Mouse (Mus musculus): ENCODE measurements around the gene Igsf8. TPM values are rescaled to one million over a fixed set of nuclear protein-coding genes. Genes with fewer than 3 reads are reported as not detected.

The Igsf8 gene
- polyA plus RNA-seq, 1 experiment from 2014 or later, result 104 TPM

- Histone ChIP-seq H3K36me3 (ENCODE audit: control insufficient read depth, insufficient read depth, low read length) (peaks cover 4% of the 10 kb centered on the region; the same call in 1 of the 2 replicates), H3K27ac (ENCODE audit: low read depth, low read length) (no peak overlapping the region), H3K9ac (ENCODE audit: low read length) (no peak overlapping the region; the same call in none of the 2 replicates)
Measured at GRCm38 (mm10) chr1:172317946-172318345, 56.5 kb downstream of the Igsf8 start.

GRCm38 (mm10) chr1:172318424-172319035 lies 57.1 kb downstream of the Igsf8 start:
- peaks cover 12% of the 10 kb centered on the region; the same call in 1 of the 2 replicates for H3K4me1 ChIP-seq (replicated peaks; ENCODE audit: control insufficient read depth, insufficient read depth, low read length)
- no peak overlapping the region for H3K4me3 ChIP-seq (ENCODE audit: low read depth, low read length)
- 0 out of 2 replicates have a peak overlapping the region, but pooled peaks have one; percentile 33 for H3K27ac ChIP-seq (ENCODE audit: low read depth, low read length)
- H3K36me3 ChIP-seq (ENCODE audit: control insufficient read depth, insufficient read depth, low read length), result peaks cover 4% of the 10 kb centered on the region; the same call in 1 of the 2 replicates
- no peaks in the 10 kb centered on the region for H3K27me3 ChIP-seq (ENCODE audit: control insufficient read depth, insufficient read depth, low read length)
- 80% methylated on average over 19 of the region's 19 CpGs for WGBS
- ATAC-seq (replicated peaks; ENCODE audit: low FRiP score) (no peak), DNase-seq (ENCODE audit: low spot score) (no peak)
- H3K4me2 ChIP-seq (ENCODE audit: low read depth, low read length, severe bottlenecking), result no peak overlapping the region
- peak overlapping the region; percentile 27; the same call in 1 of the 2 replicates for H3K9ac ChIP-seq (ENCODE audit: low read length)
- no peaks in the 10 kb centered on the region for H3K9me3 ChIP-seq (ENCODE audit: control insufficient read depth, low read length)

More at GRCm38 (mm10) chr1:172317946-172318345, 56.5 kb downstream of the Igsf8 start:
- Histone ChIP-seq H3K27me3 (ENCODE audit: control insufficient read depth, insufficient read depth, low read length) (no peaks in the 10 kb centered on the region), H3K9me3 (ENCODE audit: control insufficient read depth, low read length) (no peaks in the 10 kb centered on the region), H3K4me2 (ENCODE audit: low read depth, low read length, severe bottlenecking) (no peak overlapping the region), H3K4me3 (ENCODE audit: low read depth, low read length) (no peak overlapping the region), H3K4me1 (replicated peaks; ENCODE audit: control insufficient read depth, insufficient read depth, low read length) (peaks cover 16% of the 10 kb centered on the region; the same call in 1 of the 2 replicates)
- ATAC-seq (replicated peaks; ENCODE audit: low FRiP score) (no peak), DNase-seq (ENCODE audit: low spot score) (peak; percentile 61)
- WGBS, result 57% methylated on average over 15 of the region's 15 CpGs

DNA sequence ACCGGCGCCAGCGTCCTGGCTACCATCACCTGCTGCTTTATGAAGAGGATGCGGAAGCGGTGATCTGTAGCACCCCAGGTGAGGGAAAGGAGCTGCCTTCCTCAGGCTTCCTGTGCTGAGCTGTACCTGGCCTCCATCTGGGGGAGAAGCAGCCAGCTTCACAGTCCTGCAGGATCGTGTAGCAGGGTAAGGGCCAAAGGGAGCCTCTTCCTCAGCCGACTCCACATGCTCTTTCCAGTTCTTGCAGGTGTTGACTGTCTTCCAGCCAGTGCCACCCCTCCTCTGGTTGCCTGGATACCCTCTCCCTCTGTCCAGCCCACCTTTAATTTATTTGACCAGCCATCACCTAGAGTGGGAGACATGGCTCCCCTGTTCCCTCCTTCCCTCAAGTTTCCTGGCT lies 57.9 kb downstream of the Igsf8 start:
- H3K9me3 ChIP-seq (ENCODE audit: control insufficient read depth, low read length), result no peaks in the 10 kb centered on the region
- DNase-seq (ENCODE audit: low spot score), result no peak
- no peak overlapping the region for H3K4me2 ChIP-seq (ENCODE audit: low read depth, low read length, severe bottlenecking)
- no peak overlapping the region for H3K4me3 ChIP-seq (ENCODE audit: low read depth, low read length)
- peak overlapping the region; percentile 33 for H3K27ac ChIP-seq (ENCODE audit: low read depth, low read length)
- no peak for ATAC-seq (replicated peaks; ENCODE audit: low FRiP score)
- H3K27me3 ChIP-seq (ENCODE audit: control insufficient read depth, insufficient read depth, low read length), result no peaks in the 10 kb centered on the region
- 82% methylated on average over 7 of the region's 7 CpGs for WGBS
- H3K36me3 ChIP-seq (ENCODE audit: control insufficient read depth, insufficient read depth, low read length), result peaks cover 4% of the 10 kb centered on the region; the same call in 1 of the 2 replicates
- no peak overlapping the region for H3K9ac ChIP-seq (ENCODE audit: low read length)
- peaks cover 12% of the 10 kb centered on the region; the same call in 1 of the 2 replicates for H3K4me1 ChIP-seq (replicated peaks; ENCODE audit: control insufficient read depth, insufficient read depth, low read length)

- peaks cover 4% of the 10 kb centered on the region; the same call in 1 of the 2 replicates for H3K36me3 ChIP-seq (ENCODE audit: control insufficient read depth, insufficient read depth, low read length)
- H3K27ac ChIP-seq (ENCODE audit: low read depth, low read length), result peak overlapping the region; percentile 33
- H3K9ac ChIP-seq (ENCODE audit: low read length), result no peak overlapping the region
- peaks cover 11% of the 10 kb centered on the region; the same call in 1 of the 2 replicates for H3K4me1 ChIP-seq (replicated peaks; ENCODE audit: control insufficient read depth, insufficient read depth, low read length)
- peak; percentile 42 for ATAC-seq (replicated peaks; ENCODE audit: low FRiP score)
- H3K27me3 ChIP-seq (ENCODE audit: control insufficient read depth, insufficient read depth, low read length), result no peaks in the 10 kb centered on the region
- no peak overlapping the region for H3K4me2 ChIP-seq (ENCODE audit: low read depth, low read length, severe bottlenecking)
- no peaks in the 10 kb centered on the region for H3K9me3 ChIP-seq (ENCODE audit: control insufficient read depth, low read length)
- WGBS, result 38% methylated on average over 5 of the region's 5 CpGs
- H3K4me3 ChIP-seq (ENCODE audit: low read depth, low read length), result no peak overlapping the region
- DNase-seq (ENCODE audit: low spot score), result no peak
Measured at GRCm38 (mm10) chr1:172319921-172320411, 58.5 kb downstream of the Igsf8 start.

DNA sequence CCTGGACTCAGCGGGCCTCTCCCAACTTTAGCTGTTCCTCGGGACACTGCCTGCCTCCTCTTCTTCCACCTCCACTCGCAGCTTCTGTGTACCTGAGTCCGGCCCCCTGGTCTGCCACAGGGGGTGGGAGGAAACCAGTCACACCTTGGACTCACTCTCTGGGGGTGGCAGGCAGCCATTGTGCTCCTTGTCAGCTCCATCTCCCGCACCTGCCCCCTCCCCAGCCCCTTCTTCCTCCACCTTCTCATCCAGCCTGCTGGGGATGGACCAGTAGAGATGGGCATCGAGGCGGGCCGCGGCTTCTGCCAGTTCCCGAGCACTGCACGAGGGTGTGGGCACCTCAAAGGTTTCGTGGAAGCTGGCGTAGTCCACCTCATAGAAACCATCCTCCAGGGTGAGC lies 61.3 kb downstream of the Igsf8 start:
- peak; percentile 55 for DNase-seq (ENCODE audit: low spot score)
- ATAC-seq (replicated peaks; ENCODE audit: low FRiP score), result no peak
- Histone ChIP-seq H3K4me2 (ENCODE audit: low read depth, low read length, severe bottlenecking) (no peak overlapping the region), H3K27me3 (ENCODE audit: control insufficient read depth, insufficient read depth, low read length) (peaks cover 16% of the 10 kb centered on the region), H3K36me3 (ENCODE audit: control insufficient read depth, insufficient read depth, low read length) (peaks cover 4% of the 10 kb centered on the region; the same call in 1 of the 2 replicates), H3K4me1 (replicated peaks; ENCODE audit: control insufficient read depth, insufficient read depth, low read length) (peaks cover 8% of the 10 kb centered on the region), H3K9me3 (ENCODE audit: control insufficient read depth, low read length) (no peaks in the 10 kb centered on the region), H3K27ac (ENCODE audit: low read depth, low read length) (no peak overlapping the region), H3K9ac (ENCODE audit: low read length) (no peak overlapping the region), H3K4me3 (ENCODE audit: low read depth, low read length) (no peak overlapping the region)
- WGBS, result 53% methylated on average over 13 of the region's 13 CpGs

DNA sequence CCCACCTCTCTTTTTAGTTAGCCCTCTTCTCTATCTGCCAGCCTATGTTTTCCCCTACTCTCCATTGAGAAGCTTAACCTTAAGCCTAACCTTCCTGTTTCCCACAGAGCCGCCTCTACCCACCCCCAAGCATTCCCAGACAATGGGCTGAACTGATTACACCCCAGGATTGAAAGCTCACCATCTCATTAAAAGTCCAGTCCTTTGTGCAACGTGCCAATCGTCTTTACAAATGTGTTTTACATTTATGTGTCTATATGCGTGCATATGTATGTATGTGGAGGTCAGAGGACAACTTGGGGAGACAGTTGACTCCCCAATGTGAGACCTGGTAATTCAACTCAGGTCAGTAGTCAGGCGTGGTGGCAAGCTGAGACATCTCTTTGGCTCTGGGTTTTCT lies 61.9 kb downstream of the Igsf8 start:
- WGBS, result 10% methylated on average over 5 of the region's 5 CpGs
- Histone ChIP-seq H3K27me3 (ENCODE audit: control insufficient read depth, insufficient read depth, low read length) (peaks cover 16% of the 10 kb centered on the region), H3K9me3 (ENCODE audit: control insufficient read depth, low read length) (no peaks in the 10 kb centered on the region), H3K4me1 (replicated peaks; ENCODE audit: control insufficient read depth, insufficient read depth, low read length) (peaks cover 8% of the 10 kb centered on the region), H3K27ac (ENCODE audit: low read depth, low read length) (no peak overlapping the region), H3K4me2 (ENCODE audit: low read depth, low read length, severe bottlenecking) (no peak overlapping the region), H3K36me3 (ENCODE audit: control insufficient read depth, insufficient read depth, low read length) (no peaks in the 10 kb centered on the region; the same call in 1 of the 2 replicates), H3K4me3 (ENCODE audit: low read depth, low read length) (no peak overlapping the region), H3K9ac (ENCODE audit: low read length) (no peak overlapping the region)
- DNase-seq (ENCODE audit: low spot score) (no peak), ATAC-seq (replicated peaks; ENCODE audit: low FRiP score) (no peak)

DNA sequence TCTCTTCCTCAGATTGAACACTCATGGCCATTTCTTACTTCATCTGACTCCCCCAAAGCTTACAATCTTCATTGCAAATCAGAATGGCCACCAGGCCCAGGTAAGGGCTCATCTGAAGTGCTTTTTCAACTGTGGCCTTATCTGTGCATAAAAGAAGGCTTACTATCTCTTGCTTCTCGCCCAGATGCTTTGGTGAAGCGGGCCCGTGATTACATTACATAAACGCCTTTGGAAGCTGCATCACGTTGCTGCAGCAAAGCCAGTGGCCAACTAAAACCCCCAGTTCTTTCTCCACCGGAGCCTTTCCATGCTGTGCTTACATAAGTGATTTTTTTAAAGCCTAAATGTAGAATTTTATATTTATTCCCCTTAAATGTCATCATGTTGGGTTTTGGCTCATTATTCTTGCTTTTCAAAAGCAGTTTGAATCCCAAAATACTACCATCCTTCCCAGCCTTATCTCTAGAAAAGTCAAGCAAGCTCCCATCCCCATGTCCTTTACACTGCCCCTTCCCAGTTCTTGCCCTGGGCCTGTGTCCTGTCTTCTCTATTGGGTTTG lies 62.4 kb downstream of the Igsf8 start:
- Histone ChIP-seq H3K4me3 (ENCODE audit: low read depth, low read length) (no peak overlapping the region), H3K9ac (ENCODE audit: low read length) (no peak overlapping the region), H3K27ac (ENCODE audit: low read depth, low read length) (no peak overlapping the region), H3K27me3 (ENCODE audit: control insufficient read depth, insufficient read depth, low read length) (peaks cover 16% of the 10 kb centered on the region), H3K4me1 (replicated peaks; ENCODE audit: control insufficient read depth, insufficient read depth, low read length) (peaks cover 8% of the 10 kb centered on the region), H3K36me3 (ENCODE audit: control insufficient read depth, insufficient read depth, low read length) (no peaks in the 10 kb centered on the region; the same call in 1 of the 2 replicates), H3K4me2 (ENCODE audit: low read depth, low read length, severe bottlenecking) (no peak overlapping the region), H3K9me3 (ENCODE audit: control insufficient read depth, low read length) (no peaks in the 10 kb centered on the region)
- ATAC-seq (replicated peaks; ENCODE audit: low FRiP score), result no peak
- 59% methylated on average over 6 of the region's 6 CpGs for WGBS
- no peak for DNase-seq (ENCODE audit: low spot score)

- Histone ChIP-seq H3K27ac (ENCODE audit: low read depth, low read length) (no peak overlapping the region), H3K4me2 (ENCODE audit: low read depth, low read length, severe bottlenecking) (no peak overlapping the region), H3K9me3 (ENCODE audit: control insufficient read depth, low read length) (no peaks in the 10 kb centered on the region), H3K4me3 (ENCODE audit: low read depth, low read length) (no peak overlapping the region), H3K9ac (ENCODE audit: low read length) (no peak overlapping the region; the same call in 1 of the 2 replicates), H3K36me3 (ENCODE audit: control insufficient read depth, insufficient read depth, low read length) (no peaks in the 10 kb centered on the region), H3K4me1 (replicated peaks; ENCODE audit: control insufficient read depth, insufficient read depth, low read length) (peaks cover 11% of the 10 kb centered on the region), H3K27me3 (ENCODE audit: control insufficient read depth, insufficient read depth, low read length) (peaks cover 16% of the 10 kb centered on the region)
- peak; percentile 87 for DNase-seq (ENCODE audit: low spot score)
- WGBS, result 7% methylated on average over 7 of the region's 7 CpGs
- peak; percentile 42 for ATAC-seq (replicated peaks; ENCODE audit: low FRiP score)
Measured at GRCm38 (mm10) chr1:172324725-172325124, 63.3 kb downstream of the Igsf8 start.
